Mouse (Mus musculus): ENCODE measurements around the gene Gm6614.
"Not testable (repeated sequence)": the region's sequence is repeated elsewhere in the genome, so short reads cannot be mapped to it uniquely, and the experiment has no call there.

Gm6614 gene

GRCm38 (mm10) chr6:142011364-142011955, at the start of gene Gm6614:
Gm6614 (minus strand) TSS chr6:142011414.
- DNase-seq (ENCODE audit: low spot score in 2 of 2), result no peak

- DNase-seq (ENCODE audit: low spot score in 2 of 2), result not testable (repeated sequence)
These were observed 47.1 kb upstream of the Gm6614 start for GRCm38 (mm10) chr6:142058281-142058680.

DNA sequence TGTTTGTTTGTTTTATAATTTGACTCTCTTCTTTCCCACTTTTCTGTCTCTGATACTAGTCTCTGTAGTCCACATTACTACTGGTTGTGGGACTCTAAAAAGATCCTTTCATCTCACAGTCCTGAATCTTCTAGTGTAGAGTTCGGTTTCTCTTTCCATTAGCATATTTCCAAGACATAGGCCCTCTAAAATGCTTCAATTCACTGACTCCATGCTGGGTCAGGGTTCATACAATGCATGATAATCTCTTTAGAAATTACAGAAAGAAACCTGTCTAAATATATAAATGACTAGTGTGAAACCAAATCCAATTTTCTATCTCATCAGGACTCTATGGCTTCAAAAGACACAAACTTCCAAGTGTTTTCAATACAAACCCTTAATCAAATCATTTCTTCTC, 36.5 kb upstream of the Gm6614 start:
- DNase-seq (ENCODE audit: low spot score in 2 of 2), result no peak

DNA sequence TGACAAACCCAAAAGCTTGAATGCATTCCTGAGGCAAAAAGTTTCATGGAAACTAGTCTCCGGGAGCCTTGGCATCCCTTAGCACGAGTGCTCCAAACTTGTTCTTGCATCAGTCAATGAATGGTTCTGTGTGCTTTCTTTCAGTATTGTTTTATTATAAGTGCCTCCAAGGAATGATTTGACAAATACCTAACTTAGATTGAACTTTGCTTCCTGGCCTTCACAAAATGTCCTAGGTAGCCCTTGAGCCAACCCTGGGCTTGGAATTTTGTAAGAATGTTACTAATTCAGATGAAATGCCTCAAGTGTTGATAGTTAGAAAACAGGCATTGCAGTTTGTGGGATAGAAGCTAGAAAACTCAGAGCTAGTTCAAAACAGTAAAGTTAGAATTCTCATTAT, 34.5 kb upstream of the Gm6614 start:
- DNase-seq (ENCODE audit: low spot score in 2 of 2), result no peak

DNA sequence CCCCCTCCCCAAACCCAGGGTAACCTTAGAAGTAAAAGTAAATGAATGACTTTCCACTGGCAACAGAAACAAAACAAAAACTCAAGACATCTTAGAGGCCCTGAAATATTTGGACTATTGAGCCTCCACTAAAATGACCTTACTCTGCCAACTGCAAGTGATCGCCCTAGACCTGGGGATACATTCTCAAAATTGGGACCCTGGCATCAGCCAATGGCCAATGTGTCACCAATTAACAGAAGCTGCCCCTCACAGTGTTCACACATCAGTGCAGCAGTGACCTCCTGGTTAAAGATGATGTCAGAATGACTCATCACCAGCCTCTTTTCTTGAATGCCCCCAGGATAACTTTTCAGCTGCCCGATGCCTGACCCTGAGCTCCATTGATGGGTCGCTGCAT, 30.7 kb upstream of the Gm6614 start:
- DNase-seq (ENCODE audit: low spot score in 2 of 2), result no peak

GRCm38 (mm10) chr6:142040306-142041175, 29.3 kb upstream of the Gm6614 start:
- peak in 1 of 2 experiments; percentile 8 for DNase-seq (ENCODE audit: low spot score in 2 of 2)

- DNase-seq (ENCODE audit: low spot score in 2 of 2), result no peak
These were observed 24.6 kb upstream of the Gm6614 start for GRCm38 (mm10) chr6:142035771-142036170.

DNA sequence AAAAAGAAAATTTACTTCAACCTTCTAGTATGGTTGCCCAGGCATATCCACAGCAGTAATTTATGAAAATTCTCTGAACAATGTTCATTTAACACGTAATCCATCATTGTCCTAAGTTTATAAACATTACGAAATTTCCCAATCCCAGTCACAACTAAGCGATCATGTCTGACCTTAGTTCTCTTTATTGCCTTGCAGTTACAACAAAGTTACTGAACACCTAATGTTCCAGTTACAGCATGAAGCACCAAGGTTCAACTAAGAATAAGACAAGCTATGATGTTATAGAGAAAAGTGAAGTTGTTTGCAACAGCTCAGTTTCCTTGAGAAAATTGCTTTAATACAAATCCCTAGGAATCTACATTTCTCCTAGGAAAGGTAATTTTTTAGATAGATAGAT, 10.5 kb upstream of the Gm6614 start:
- DNase-seq (ENCODE audit: low spot score in 2 of 2), result no peak

DNA sequence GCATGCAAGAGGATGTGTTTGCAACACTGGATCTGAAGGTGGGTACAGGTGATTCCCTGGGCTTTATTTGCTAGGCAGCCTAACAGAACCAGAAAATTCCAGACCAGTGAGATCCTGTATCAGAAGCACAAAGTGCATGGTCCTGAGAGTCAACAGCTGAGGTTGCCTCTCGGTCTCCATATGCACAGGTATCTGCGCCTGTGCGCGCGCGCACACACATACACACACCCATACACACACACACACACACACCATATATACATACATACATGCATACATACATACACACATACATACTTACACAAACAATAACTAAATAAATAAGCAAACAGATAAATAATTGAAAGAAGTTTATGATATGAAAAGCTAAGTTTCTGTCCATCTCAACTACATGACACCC, 24.4 kb downstream of the Gm6614 start:
- DNase-seq (ENCODE audit: low spot score in 2 of 2), result no peak

GRCm38 (mm10) chr6:141984644-141985043, 26.6 kb downstream of the Gm6614 start:
- DNase-seq (ENCODE audit: low spot score in 2 of 2), result no peak

DNA sequence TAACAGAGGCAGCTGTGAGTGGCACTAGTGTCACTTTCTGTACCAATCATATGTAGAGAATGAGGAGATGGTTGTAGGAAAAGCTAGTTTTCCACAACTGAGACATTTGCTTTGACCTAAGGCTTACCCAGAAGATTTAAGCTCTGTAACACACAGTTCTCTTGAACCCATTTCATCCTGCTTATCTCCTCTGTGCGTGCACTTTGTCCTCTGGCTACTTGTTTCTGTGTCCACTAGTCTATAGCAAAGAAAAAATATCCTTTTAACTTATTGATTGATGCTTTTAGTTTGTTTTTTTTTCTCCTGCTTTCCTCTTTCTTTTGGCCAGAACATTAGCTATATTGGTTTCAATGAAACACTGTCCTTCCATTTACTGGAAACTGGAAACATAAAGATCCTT, 48.8 kb downstream of the Gm6614 start:
- DNase-seq (ENCODE audit: low spot score in 2 of 2), result no peak

DNA sequence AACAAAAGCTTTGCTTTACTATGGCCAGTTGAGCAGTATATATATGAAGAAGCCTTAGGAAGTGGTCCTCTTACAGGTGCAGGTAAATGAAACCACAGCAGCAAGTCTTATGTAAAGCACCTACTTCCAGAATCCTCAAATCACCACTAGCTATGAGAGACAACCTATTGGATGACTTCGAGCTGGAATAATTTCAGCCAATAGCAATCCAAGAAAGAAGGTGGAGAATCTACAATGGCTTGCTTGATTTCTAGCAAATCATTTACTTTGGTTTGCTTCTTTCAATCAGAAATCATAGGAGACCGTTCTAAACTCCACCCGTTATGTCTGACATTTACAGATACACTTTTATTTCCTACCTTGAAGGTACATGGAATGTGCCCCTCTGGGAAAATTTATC, 49.4 kb downstream of the Gm6614 start:
- DNase-seq (ENCODE audit: low spot score in 2 of 2), result no peak

DNA sequence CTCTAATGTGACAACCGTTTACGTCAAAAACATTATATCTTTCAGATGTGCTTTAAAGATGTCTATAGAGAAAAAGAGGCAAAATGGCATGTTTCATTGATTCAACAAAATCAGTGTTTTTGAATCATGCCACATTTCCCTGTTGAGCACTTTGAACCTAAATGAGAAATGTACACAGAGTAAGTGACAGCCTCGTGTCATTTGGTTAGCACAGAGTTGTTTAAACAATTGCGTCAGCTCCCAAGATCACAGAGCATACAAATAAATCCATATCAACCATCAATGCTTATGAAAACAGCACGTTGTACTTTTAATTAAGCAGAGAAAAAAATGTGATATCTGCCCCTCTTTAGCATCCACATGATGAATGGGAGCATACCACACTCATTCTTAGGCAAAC, 50.7 kb downstream of the Gm6614 start:
- no peak for DNase-seq (ENCODE audit: low spot score in 2 of 2)

- DNase-seq (ENCODE audit: low spot score in 2 of 2), result no peak
These were observed 64.4 kb downstream of the Gm6614 start, which contains the start of gene Slco1a1 for GRCm38 (mm10) chr6:141946862-141947261. Slco1a1 (minus strand) TSS chr6:141946962.

DNA sequence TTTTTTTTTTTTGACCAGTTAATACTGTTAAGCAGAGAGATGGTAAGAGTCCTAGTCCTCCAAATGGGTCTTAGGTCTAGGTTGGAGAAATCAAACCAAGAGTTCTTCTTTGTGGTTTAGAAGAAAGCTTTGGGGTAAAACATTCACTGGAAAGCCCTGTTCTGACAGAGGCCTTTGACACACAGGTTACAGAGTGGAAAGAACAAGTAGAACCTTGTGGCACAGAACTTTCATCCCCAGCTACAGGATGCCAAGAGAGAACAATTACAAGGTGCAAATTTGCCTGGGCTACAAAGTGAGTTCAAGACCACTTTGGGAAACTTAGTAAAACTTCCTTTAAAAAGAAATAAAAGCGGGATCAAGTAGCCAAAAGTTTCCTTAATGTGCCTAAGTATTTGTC, 70.8 kb downstream of the Gm6614 start:
- DNase-seq (ENCODE audit: low spot score in 2 of 2), result no peak
